ENCODE assay signal across 29 mouse cellular contexts in genomic region chr14:78447542-78447941, GRCm38 (mm10).
"Had no signal": no experiment of that assay in that cellular context is flagged by ENCODE, and none has a peak within 500 bp of the region (broad histone marks: within the 10 kb centered on the region; RNA-seq: fewer than 3 reads in every experiment).

No protein-coding gene starts in this region.

- DNase-seq: gastrocnemius, adult 2 months; gastrocnemius, postnatal 10 days; gastrocnemius, postnatal 25 days; heart, adult 18-20 months; heart, postnatal 10 days; heart, postnatal 4 days; kidney, adult 11 months; kidney, adult 2 months; kidney, adult 9 months; kidney, postnatal 14 days; kidney, postnatal 36 days; layer of hippocampus, adult 9-11 months; layer of hippocampus, postnatal 36 days; left cerebral cortex, postnatal 4 days; liver; liver, embryonic 13.5 days had no signal

- H3K4me3 ChIP-seq: gastrocnemius, adult 2 months; heart, embryonic 13.5 days; heart, embryonic 15.5 days; hindbrain, embryonic 10.5 days; hindbrain, embryonic 12.5 days; kidney, embryonic 15.5 days; limb, embryonic 12.5 days; liver, embryonic 13.5 days; liver, embryonic 15.5 days had no signal

- H3K27me3 ChIP-seq: heart, embryonic 13.5 days; heart, embryonic 15.5 days; hindbrain, embryonic 12.5 days; kidney, embryonic 15.5 days; limb, embryonic 12.5 days; liver, embryonic 13.5 days; liver, embryonic 15.5 days had no signal

- H3K9ac ChIP-seq: heart, embryonic 13.5 days; heart, embryonic 15.5 days; hindbrain, embryonic 12.5 days; hindbrain, embryonic 14.5 days; kidney, embryonic 15.5 days; limb, embryonic 12.5 days; liver, embryonic 13.5 days; liver, embryonic 15.5 days had no signal

- H3K4me1 ChIP-seq: heart, embryonic 13.5 days; heart, embryonic 15.5 days; hindbrain, embryonic 10.5 days; hindbrain, embryonic 12.5 days; kidney, embryonic 15.5 days; limb, embryonic 12.5 days; liver, embryonic 13.5 days; liver, embryonic 15.5 days had no signal

- H3K4me2 ChIP-seq: heart, embryonic 11.5 days; heart, embryonic 13.5 days; heart, embryonic 15.5 days; hindbrain, embryonic 12.5 days; hindbrain, embryonic 14.5 days; kidney, embryonic 15.5 days; limb, embryonic 12.5 days; liver, embryonic 11.5 days; liver, embryonic 13.5 days; liver, embryonic 15.5 days had no signal

- ATAC-seq: hindbrain, embryonic 16.5 days; intestine, embryonic 16.5 days had no signal

- H3K27ac ChIP-seq: gastrocnemius, adult 2 months; heart, embryonic 13.5 days; heart, embryonic 15.5 days; hindbrain, embryonic 10.5 days; hindbrain, embryonic 12.5 days; hindbrain, embryonic 14.5 days; kidney, embryonic 15.5 days; kidney, postnatal 0 days; limb, embryonic 12.5 days; liver, embryonic 13.5 days; liver, embryonic 15.5 days had no signal

- H3K36me3 ChIP-seq: heart, embryonic 13.5 days; heart, embryonic 15.5 days; hindbrain, embryonic 10.5 days; hindbrain, embryonic 12.5 days; kidney, embryonic 15.5 days; limb, embryonic 12.5 days; liver, embryonic 13.5 days; liver, embryonic 15.5 days had no signal

- H3K9me3 ChIP-seq: heart, embryonic 13.5 days; heart, embryonic 15.5 days; hindbrain, embryonic 12.5 days; kidney, embryonic 15.5 days; liver, embryonic 13.5 days; liver, embryonic 15.5 days had no signal
